Mouse (Mus musculus) spleen, adult 2 months (tissue): ENCODE data around the gene Myo3b.

ENCODE experiments used
- CTCF ChIP-seq: fragments of 200-500 bp; IDR thresholded peaks from 2 replicates; pipeline ENCODE4 v1.5.1; 2011; ENCODE audit warnings: mild to moderate bottlenecking, inconsistent platforms; ENCODE audit not compliant: insufficient read depth, insufficient read length, insufficient replicate concordance; ENCODE audit errors: extremely low read depth
- POLR2A ChIP-seq: fragments of 200-500 bp; IDR thresholded peaks from 2 replicates; pipeline ENCODE4 v1.6.1; 2011; ENCODE audit warnings: low read depth, low read length, inconsistent platforms

- TF ChIP-seq CTCF (no peak), POLR2A (no peak)
These were observed 368.8 kb downstream of the Myo3b start for GRCm38 (mm10) chr2:70407729-70408128.
